Mouse (Mus musculus) layer of hippocampus, postnatal 10 days (tissue): Measurements from ENCODE around the gene Tgfbr2. TPM values are rescaled to one million over a fixed set of nuclear protein-coding genes. Genes with fewer than 3 reads are reported as not detected.
"Not testable (repeated sequence)": the region's sequence is repeated elsewhere in the genome, so short reads cannot be mapped to it uniquely, and the experiment has no call there.

Experiments
- DNase-seq, 2 experiments: peaks; one replicate each; pipeline ENCODE4 v3.0.0; 2021; ENCODE audit warnings: low spot score in 2 of 2
- total RNA-seq, 2 experiments: library from RNA; stranded (reverse); gene quantifications; 2 replicates each; pipeline ENCODE4 v1.2.3; 2021

Tgfbr2 gene
- total RNA-seq, 2 experiments from 2014 or later = 12.4 to 14.0 TPM

DNA sequence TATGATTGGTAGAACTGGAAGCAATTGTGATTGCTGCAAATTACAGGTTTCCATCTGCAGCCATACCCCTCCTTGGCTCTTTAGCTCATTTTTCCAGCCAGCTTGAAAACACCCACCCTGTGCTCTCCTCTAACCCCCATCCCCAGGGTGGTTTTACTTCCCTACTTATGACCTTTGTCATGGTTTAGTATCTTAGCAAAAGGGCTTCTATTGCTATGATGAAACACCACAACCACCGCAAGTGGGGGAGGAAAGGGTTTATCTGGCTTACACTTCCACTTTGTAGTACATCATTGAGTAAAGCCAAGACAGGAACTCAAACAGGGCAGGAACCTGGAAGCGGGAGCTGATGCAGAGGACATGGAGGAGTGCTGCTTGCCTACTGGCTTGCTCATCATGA, 97.7 kb downstream of the Tgfbr2 start:
- no peak for DNase-seq

DNA sequence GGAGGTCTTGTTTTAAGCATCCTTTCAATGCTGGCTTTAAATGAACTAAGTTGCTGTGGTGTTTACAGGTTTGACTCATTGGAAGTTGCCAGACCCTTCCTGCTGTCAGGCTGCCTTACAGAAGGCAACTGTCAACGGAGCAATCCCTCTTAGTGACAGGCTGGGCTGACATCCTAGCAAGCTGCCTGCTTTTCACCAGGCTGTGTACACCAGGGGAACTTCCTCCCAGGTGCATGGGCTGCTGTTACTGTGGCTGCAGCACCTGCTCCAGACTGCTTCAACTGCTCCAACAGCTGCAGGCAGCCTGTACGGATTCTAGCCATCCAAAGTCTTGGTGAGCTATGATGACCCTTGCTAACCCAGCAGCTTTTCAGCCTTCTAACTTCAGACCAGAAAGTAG, 98.2 kb downstream of the Tgfbr2 start:
- DNase-seq = no peak

DNA sequence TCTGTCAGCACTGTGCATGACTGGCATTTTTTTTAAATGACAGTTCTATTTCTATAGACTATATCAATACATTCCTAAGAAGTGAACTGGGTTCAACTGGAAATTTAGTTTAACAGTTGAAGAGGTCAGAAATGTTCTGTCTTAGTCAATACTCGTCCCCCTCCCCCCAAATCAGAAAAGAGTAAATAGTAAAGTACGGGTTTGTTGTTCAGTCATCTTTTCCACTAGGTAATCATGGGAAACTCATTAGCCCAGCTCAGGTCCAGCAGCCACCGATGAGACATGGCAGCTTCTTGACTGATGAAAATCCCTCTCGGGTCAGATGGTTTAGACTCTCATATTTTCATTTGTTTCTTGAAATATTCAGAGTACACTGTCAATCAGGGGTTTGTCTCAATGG, 99.0 kb downstream of the Tgfbr2 start:
- no peak for DNase-seq

DNA sequence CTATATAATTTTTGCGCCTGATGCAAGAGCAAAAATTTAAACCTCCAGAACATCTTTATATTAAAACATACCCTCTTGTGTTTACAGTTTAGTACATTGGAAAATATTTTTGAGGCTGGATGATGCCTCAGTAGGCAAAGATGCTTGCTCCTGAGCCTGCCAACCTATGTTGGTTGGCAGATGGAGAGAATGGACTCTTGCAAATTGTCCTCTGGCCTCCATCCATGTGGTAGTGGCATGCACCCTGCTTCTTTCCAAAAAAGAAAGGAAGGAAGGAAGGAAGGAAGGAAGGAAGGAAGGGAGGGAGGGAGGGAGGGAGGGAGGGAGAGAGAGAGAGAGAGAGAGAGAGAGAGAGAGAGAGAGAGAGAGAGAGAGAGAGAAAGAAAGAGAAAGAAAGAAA, 103.6 kb downstream of the Tgfbr2 start:
- DNase-seq = not testable (repeated sequence)

DNA sequence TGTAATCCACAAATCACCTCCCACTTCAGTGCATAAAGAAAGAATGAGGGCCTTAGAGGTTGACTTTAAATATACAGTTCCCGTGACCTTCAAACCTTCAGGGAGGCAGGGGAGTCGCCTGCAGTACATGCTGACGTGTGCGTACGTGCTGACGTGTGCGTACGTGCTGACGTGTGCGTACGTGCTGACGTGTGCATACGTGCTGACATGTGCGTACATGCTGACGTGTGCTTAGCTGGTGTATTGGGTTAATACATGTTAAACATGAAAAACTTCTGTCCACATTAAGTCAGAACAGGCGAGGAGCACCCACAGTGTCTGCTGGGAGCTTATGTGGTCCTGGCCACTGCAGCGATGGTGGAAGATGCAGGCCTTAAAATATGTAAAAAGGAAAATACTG, 110.4 kb downstream of the Tgfbr2 start:
- DNase-seq = no peak

DNA sequence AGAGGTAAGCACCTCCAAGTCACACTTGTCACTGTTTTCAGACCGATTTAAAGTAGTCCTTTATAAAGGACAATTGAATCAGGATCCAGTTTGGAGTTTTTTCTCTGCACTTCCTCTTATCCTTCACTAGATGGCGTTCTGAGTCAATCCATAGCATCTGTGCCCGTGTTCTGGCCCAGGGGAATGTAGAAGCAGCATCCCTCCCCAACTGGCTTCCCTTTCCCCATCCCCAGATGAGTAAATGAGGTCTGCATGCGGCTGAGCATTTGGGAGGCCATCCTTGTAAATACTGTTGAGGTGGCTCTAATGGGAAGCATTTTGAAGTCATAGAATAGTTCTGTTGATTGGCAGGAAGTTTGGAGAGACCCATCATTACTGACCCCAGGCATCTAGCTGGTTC, 114.5 kb downstream of the Tgfbr2 start:
- no peak for DNase-seq

DNA sequence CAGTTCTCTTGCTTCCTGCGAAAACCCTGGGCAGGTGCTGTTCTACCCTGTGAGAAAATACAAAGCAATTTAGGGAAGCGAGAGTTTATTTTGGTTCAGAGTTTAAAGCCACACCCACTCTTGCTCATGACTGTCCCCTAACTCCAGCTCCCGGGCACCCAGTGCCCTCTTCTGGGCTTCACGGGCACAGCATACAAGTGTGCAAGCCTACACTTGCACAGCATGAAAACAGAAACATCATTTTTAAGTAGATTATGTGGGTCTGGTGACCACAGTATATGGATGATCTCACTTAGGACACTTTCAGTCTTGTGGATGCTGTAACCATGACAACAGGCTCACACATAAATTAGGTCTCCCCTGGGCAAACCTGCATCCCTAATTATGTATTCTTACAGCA, 116.0 kb downstream of the Tgfbr2 start:
- DNase-seq = peak; percentile 13 to 38

DNA sequence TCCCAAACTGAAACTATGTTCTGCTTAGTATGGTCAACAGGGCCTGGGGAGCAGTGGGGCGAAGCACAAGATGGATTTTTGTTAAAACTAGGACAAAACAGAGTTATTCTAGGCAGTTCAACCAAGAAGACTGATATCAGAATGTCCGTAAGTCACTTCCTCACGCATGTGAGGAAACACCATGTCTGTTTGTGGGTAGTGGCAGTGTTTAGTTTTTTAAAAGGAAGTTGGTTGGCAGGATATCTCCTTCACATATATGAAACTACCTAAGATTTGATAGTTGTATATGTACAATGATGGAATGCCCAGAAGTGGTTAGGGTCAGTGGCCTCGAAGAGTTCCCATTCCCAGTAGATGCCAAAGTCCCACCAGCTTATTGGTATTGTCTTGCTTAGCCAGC, 116.7 kb downstream of the Tgfbr2 start:
- no peak for DNase-seq

DNA sequence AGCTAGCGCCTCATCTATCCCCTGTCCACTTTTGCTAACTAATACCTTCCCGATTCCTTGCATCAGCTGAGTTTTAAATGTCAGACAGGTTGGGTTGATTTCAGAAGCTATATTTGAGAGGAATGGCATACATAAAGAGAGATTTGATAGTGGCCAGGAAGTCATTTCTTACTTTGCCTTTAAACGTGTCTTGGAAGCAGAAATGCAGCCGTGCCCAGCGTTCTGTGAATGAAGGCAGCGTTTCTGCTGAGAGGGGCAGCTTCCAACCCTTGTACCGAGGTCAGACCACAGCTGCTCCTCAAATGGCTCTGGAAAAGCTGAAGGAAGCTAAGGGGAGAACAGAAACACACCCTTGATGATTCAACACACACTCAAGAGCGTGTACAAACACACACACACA, 121.2 kb downstream of the Tgfbr2 start:
- no peak for DNase-seq

DNA sequence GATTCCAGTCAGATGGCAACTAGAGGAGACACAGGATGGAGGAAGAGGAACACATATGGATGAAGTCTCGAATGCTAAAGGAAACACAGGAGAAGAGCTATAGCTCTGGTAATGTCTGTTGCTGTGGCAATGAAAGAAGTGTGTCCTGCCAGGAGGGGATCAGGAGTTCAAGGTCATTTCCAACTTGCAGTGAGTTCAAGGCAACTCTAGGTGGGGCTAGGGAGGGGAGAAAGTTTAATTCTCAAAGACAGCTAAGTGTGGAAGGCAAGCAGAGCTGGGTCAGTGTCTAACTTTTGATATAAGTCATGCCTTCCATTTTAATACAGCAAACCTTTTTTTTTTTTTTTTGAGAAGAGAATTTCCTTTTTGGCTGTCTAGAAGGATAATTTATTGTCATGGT, 125.2 kb downstream of the Tgfbr2 start:
- DNase-seq = no peak

DNA sequence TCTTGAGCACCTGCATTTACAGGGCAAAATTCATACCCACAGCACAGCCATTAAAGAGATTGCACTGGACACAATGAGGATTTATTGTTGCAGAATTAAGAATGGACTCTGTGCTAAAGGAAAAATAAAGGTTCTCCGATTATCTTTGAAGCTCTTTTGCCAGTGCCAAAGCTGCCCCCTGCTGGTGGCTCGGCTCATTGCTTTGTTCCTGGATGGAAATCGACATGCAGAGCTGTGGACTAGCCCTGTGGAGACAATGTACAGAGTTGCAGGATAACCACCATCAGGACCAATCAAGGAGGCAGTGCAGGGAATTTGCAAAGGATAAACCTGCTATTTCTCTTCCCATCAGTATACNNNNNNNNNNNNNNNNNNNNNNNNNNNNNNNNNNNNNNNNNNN, 133.4 kb downstream of the Tgfbr2 start:
- peak; percentile 95 for DNase-seq

DNA sequence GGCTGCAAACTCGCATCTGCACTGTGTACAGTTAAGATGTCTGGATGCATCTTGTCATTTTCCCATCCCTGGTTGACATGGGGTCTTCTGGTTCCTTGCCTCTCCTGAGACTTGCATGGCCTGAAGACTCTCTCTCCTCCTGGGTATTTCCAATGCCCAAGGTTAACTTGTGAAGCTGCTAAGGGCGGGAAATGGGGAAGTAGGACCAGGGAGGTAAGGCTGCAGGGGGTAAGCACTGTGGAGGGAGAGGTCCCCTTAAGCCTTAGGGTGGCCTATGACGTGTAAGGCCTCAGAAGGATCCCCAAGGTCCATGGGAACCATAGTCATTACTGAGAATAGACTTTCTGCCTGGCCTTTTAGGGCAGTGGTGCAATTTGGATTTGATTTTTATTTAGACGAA, 133.8 kb downstream of the Tgfbr2 start:
- DNase-seq = no peak

DNA sequence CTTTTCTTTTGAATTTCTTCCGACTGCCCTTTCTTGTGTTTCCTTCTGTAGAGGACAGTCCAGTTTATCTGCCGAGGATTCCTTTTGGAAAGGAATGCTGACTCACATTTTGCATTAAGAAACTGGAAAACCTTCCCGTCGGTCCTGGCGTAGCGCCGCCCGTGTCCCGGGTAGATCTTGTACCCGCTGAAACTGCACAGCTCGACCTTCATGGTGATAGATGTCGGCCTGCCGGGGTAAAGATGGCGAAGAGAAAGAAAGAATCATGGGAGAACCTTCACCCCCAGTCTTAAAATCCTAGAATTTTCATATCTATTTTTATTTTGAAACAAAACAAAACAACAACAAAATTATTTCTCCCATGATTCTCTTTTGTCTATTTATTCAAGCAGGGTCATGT, 134.3 kb downstream of the Tgfbr2 start:
- DNase-seq = not testable (repeated sequence)

DNA sequence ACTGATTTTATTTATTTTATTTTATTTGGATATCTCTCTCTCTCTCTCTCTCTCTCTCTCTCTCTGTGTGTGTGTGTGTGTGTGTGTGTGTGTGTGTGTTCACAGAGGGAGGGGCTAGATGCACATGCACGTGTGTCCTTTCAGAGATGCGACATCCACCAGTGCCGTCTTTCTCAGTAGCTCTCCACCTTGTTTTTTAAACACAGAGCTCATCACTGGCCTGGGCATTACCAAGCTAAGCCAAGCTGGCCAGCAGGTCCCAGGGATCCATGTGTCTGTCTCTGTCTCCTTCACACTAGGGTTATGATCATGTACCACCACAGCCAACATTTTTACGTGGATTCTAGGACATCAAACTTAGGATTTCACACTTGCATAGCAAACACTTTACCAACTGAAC, 135.2 kb downstream of the Tgfbr2 start:
- DNase-seq = no peak

DNA sequence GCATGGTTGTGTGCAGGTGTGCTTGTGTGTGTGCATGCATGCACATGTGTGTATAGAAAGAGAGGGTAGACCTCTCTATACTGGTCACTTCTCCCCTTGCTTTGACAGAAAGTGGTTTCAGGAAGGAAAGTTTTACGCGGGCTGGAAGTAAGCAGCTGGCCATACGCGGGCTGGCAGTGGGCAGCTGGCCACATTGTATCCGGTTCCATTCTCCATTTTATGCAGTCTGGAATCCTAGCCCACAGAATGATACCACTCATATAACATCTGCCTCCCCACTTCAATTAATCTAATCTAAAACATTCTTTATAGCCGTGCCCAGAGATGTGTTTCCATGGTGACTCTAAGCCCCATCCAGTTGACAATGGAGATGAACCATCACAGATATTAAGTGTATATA, 136.9 kb downstream of the Tgfbr2 start:
- no peak for DNase-seq
